Mouse (Mus musculus) small intestine, adult 2 months (tissue): ENCODE results near the gene Cyp2j9.
"Not testable (repeated sequence)": the region's sequence is repeated elsewhere in the genome, so short reads cannot be mapped to it uniquely, and the experiment has no call there.

Experiments
- CTCF ChIP-seq: fragments of 200-500 bp; IDR thresholded peaks from 2 replicates; pipeline ENCODE4 v1.5.1; 2012; ENCODE audit warnings: low read depth, mild to moderate bottlenecking, control low read depth, inconsistent platforms, low read length, moderate library complexity, mixed read lengths; ENCODE audit not compliant: insufficient replicate concordance, insufficient read length; ENCODE audit errors: extremely low read depth
- POLR2A ChIP-seq: fragments of 200-500 bp; IDR thresholded peaks from 2 replicates; pipeline ENCODE4 v1.6.1; 2012; ENCODE audit warnings: low read depth, mild to moderate bottlenecking, control low read depth, inconsistent platforms, low read length, moderate library complexity

GRCm38 (mm10) chr4:96580351-96580750 lies 11.0 kb downstream of the Cyp2j9 start:
- TF ChIP-seq POLR2A, CTCF: not testable (repeated sequence)
